Mouse (Mus musculus): ENCODE measurements at regions not wholly inside any gene's neighbourhood (a gene's known extent, or its start where the extent isn't known, plus 50 kb on each side); places are given as distances from the start of the nearest gene placed in this dataset.

DNA sequence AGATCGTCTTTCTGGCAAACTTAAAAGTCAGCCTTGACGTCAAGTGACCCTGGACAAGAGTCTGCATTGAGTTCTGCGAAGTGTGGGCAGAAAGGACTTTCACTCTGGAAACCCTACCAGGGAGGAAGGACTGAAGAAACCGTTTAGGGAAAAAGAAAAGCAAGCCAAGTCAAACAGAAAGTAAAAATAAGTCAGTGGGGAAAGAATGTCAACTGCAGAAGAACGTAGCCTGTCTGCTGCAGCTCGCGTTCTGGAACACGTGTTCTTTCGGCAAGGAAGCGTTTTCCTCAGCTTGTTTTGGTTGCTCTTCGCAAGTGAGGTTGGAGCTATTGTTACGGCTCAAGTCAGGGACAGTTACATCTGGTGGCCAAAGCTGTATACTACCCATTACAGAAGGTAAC is 147.1 kb upstream of the Klf6 start:
- DNase-seq (ENCODE audit: low spot score in 2 of 2) = no peak

- DNase-seq (ENCODE audit: low spot score in 2 of 2) = no peak
Observed at GRCm38 (mm10) chr13:5714793-5715192, 146.5 kb upstream of the Klf6 start.

DNA sequence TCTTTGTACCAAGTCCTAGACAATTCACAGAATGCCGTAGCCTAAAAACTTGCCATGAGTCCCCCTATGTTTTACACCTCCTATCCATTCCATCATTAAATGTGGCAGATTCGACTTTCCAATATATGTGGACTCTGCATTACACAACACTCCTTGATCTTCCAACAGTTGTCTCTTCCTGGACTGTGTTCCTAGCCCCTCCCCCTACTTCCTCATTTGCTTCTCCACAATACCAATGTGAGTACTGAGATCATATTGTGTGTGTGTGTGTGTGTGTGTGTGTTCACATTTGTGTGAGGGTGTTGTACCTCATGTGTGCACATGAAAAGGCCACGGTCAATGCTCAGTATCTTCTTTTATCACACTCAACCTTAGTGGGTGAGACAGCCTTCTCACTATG is 144.5 kb upstream of the Klf6 start:
- DNase-seq (ENCODE audit: low spot score in 2 of 2) = no peak

DNA sequence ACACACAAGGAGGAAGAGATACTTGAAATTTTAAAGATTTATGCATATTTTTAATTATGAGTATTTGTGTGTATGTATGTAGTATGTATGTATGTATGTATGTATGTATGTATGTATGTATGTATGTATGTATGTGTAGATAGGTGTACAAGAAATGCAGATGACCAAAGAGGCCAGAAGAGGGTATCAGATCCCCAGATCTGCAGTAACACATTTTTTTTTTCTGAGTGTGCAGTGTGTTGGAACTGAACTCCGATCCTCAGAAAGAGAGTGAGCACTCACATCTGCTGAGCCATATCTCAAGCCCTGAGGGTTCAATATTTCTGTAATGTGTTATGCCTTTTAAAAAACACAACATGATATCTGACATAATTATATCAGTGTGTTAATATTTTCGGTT is 138.0 kb upstream of the Klf6 start:
- no peak for DNase-seq (ENCODE audit: low spot score in 2 of 2)

GRCm38 (mm10) chr13:5724364-5724763 is 136.9 kb upstream of the Klf6 start:
- DNase-seq (ENCODE audit: low spot score in 2 of 2) = no peak

GRCm38 (mm10) chr13:5725984-5726383 is 135.3 kb upstream of the Klf6 start:
- no peak for DNase-seq (ENCODE audit: low spot score in 2 of 2)

GRCm38 (mm10) chr13:5726446-5726845 is 134.8 kb upstream of the Klf6 start:
- DNase-seq (ENCODE audit: low spot score in 2 of 2) = no peak

DNA sequence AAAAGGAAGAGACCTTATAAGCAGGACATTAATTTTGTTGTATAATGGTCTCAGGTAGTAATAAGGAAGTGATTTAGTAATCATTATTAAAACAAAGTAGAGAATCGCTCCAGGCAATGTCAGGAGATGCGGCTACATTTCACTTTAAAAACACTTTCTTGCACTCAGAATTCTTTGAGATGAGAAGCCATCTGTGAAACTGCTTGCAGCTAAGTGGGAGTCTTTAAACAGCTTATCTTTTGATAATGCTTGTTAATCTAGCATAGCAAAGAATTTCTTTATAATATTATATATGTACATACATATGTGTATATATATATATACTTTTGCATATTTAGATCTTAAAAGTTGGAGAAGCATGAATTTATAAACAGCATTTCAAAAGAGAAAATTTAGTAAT is 133.1 kb upstream of the Klf6 start:
- no peak for DNase-seq (ENCODE audit: low spot score in 2 of 2)

DNA sequence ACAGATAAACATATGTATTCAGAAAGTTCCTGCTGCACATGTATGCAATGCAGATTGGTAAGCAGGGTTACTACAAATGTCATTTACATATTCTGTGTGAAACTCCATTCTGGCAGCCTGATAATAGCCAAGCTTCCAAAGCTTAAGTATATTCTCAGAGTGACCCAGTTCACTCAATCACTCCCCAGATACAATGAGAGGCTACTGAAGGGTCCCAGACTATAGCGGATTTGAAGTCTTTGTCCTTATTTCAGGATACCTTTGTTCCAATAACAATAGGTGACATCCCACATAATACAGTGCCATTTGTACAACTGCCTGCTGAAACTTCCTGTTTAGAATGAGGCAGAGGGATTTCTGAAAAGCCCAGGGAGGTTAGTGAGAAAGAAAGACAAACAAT is 132.5 kb upstream of the Klf6 start:
- DNase-seq (ENCODE audit: low spot score in 2 of 2) = no peak

DNA sequence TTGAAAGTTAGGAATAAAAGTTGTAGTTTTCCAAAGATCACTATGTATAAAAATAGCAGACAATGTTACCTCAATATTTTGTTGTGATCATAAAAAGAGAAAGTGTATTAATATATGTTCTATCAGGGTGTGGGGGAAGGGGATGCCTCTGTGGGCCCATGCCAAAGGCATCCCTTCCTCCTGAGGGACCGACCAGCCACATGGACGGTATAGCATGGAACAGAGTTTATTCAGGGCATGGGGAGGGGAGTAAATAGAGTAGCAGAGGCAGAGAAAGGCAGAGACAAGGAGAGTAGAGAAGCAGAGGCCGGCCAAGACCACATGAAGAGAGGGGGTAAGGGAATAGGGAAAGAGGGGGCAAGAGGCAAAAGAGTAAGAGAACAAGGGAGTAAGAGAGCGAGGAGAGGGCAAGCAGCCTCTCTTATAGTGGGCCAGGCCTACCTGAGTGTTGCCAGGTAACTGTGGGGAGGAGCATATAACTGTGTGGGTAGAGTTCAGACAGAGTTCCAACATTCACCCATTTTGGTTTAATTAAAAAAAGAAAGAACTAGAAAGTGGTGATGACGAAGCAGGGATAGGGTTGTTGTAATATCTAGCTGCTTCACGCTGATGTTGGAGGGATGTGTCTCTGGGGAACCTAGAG is 131.7 kb upstream of the Klf6 start:
- no peak for DNase-seq (ENCODE audit: low spot score in 2 of 2)

- DNase-seq (ENCODE audit: low spot score in 2 of 2) = no peak
Observed at GRCm38 (mm10) chr13:5732206-5732605, 129.1 kb upstream of the Klf6 start.

- DNase-seq (ENCODE audit: low spot score in 2 of 2) = no peak
Observed at GRCm38 (mm10) chr13:5735027-5735624, 126.2 kb upstream of the Klf6 start.

DNA sequence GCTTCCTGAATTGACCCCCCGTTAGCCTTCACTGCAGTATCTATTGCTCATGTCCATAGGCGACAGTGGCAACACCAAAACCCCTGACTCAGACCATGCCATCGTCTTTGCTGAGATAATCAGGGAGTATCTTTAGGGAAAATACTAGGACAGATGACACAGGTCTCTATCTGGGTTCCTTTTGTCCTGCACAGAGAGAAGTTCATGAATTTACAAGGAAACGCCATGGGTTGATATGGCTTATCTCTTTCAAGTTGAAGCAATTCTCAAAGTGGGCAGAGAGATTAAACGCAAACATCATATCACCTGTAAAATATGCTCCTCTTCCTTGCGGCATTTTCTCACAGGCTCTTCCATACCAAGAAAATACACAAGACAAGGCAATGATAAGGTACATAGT is 124.8 kb upstream of the Klf6 start:
- no peak for DNase-seq (ENCODE audit: low spot score in 2 of 2)

DNA sequence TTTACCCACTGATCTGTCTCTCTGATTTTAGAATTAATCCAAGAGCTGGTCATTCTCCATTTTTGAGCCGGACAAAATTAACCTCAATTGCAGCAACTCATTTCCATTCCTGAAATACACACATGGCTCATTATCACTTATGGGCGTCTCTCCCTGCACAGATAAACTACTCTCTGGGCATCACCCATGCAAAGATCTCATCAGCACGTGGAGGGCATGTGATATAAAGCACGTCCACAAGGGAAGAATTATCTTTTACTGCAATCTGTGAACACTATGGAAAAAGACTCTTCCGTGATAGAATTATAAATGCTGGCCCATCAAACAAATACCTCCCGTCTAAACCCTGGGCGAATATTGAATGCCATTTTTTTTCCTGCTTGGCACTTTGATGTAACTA is 124.1 kb upstream of the Klf6 start:
- DNase-seq (ENCODE audit: low spot score in 2 of 2) = no peak

GRCm38 (mm10) chr13:5740805-5741204 is 120.5 kb upstream of the Klf6 start:
- DNase-seq (ENCODE audit: low spot score in 2 of 2) = no peak

DNA sequence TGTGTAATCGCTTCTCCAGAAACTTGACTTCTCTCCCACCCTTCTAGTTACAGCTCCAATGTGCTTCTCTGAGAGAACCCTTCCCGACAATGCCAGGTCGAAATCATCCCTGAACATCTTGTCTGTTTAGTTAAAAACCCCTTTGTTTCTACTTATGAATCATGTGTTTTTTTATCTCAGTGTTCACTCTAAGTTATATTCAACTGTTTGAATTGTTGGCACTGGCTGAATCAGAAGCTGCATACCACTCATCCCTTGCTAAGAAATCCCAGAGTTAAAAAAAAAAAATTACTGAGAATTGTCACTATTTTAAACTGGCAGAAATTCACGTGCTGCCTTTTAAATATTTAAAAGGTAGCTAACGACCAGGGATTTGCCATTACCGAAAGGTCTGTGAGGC is 116.3 kb upstream of the Klf6 start:
- DNase-seq (ENCODE audit: low spot score in 2 of 2) = no peak

DNA sequence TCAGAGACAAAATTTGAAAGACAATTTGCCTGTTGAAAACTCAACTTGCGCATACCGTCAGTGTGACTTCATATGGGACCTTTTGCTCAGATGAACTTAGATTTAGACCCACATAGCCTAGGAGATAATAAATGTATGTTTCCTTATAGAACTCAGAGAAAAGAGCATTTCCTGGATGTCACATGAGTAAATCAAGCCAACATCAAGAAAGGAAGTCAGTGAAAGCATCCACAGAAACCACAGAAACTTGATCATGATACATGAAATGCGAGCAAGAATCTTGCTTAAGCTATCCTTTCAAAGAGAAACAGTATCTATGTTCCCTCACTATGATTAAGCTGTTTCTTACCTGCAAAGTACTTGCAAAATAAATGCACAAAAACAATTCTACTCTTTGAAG is 104.1 kb upstream of the Klf6 start:
- no peak for DNase-seq (ENCODE audit: low spot score in 2 of 2)

DNA sequence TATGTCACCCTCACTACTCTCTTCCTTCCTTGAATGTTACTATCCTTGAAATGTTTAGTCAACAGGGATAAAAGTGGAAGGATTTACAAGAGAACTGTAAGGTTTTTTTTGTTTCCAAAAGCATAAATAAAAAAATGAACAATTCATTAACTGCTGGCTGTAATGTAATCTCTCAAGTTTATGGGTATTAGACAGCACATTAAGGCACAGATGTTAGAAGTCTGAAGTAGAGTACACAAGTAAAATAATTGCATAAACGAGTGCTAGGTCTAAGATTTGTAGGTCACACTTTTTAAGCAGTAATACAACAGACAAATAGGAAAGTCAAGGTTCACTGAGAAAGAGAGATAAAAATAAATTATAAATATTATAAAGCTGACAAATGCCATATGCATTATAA is 103.3 kb upstream of the Klf6 start:
- DNase-seq (ENCODE audit: low spot score in 2 of 2) = no peak

DNA sequence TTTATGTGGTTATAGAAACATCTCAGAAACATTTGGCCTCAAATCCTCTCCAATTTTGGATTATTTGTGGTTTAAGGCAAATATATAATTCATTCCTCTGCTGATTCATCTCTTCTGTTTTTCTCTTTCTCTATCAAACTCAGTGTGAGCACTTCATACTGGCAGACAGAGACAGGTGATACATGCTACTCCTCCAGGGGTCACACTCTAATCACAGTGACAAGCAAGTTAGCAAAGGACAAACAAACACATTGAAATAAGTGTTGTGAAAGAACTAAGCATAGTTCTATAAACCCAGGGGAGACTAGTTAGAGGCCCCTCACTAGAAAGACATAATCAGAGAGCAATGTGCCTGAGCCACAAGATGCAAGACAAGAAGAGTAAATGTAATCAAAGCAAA is 101.3 kb upstream of the Klf6 start:
- DNase-seq (ENCODE audit: low spot score in 2 of 2) = no peak

GRCm38 (mm10) chr13:5766394-5766793 is 94.9 kb upstream of the Klf6 start:
- DNase-seq (ENCODE audit: low spot score in 2 of 2) = no peak

GRCm38 (mm10) chr13:5767202-5767601 is 94.1 kb upstream of the Klf6 start:
- DNase-seq (ENCODE audit: low spot score in 2 of 2) = no peak

- no peak for DNase-seq (ENCODE audit: low spot score in 2 of 2)
Observed at GRCm38 (mm10) chr13:5768699-5769098, 92.6 kb upstream of the Klf6 start.

- DNase-seq (ENCODE audit: low spot score in 2 of 2) = no peak
Observed at GRCm38 (mm10) chr13:5769283-5770260, 91.7 kb upstream of the Klf6 start.

All from right cerebral cortex, postnatal 36 days (tissue).